Mouse (Mus musculus) CH12.LX (cell line): Measurements from ENCODE around the gene Apmap. TPM values are rescaled to one million over a fixed set of nuclear protein-coding genes. Genes with fewer than 3 reads are reported as not detected.

Source experiments
- DNase-seq: peaks from one replicate; pipeline ENCODE4 v3.0.0-alpha.2; 2013; ENCODE audit errors: extremely low read depth
- H3K27ac ChIP-seq: 2 replicates; pipeline ENCODE4 v1.5.1; 2012; ENCODE audit warnings: low read depth, mild to moderate bottlenecking, control low read depth, moderate library complexity; ENCODE audit not compliant: insufficient read depth
- H3K27me3 ChIP-seq: replicated peaks from 2 replicates; pipeline ENCODE3; 2012; ENCODE audit warnings: inconsistent platforms
- H3K36me3 ChIP-seq, 2 experiments: replicated peaks in 1 of 2; 2 replicates each; pipeline versions ENCODE3 to v1.6.1; 2012; ENCODE audit warnings: inconsistent platforms in 1 of 2, low read length in 1 of 2, mild to moderate bottlenecking in 1 of 2, mixed read lengths in 1 of 2, moderate library complexity in 1 of 2; ENCODE audit not compliant: control insufficient read depth in 1 of 2, insufficient read depth in 1 of 2
- H3K4me1 ChIP-seq, 2 experiments: 2 replicates each; pipeline ENCODE4 v1.6.1; 2012; ENCODE audit warnings: inconsistent platforms in 1 of 2, moderate library complexity in 1 of 2; ENCODE audit not compliant: insufficient read depth in 2 of 2, control insufficient read depth in 1 of 2
- H3K4me2 ChIP-seq: 2 replicates; pipeline ENCODE4 v1.6.1; 2012; ENCODE audit warnings: low read depth, mild to moderate bottlenecking, control low read depth; ENCODE audit not compliant: poor library complexity, insufficient read depth, severe bottlenecking
- H3K4me3 ChIP-seq, 3 experiments: fragments of 150-350 bp in 1 of 3; sonication (generic) in 1 of 3; replicated peaks in 1 of 3; 2 replicates each; pipeline versions ENCODE3 to v1.5.1; 2011 to 2012; ENCODE audit warnings: low read depth in 2 of 3, low read length in 2 of 3, mild to moderate bottlenecking in 2 of 3, moderate library complexity in 2 of 3, control low read depth in 1 of 3, improper control_type of control experiment in 1 of 3, inconsistent platforms in 1 of 3, mixed read lengths in 1 of 3; ENCODE audit not compliant: poor library complexity in 1 of 3
- H3K79me2 ChIP-seq: replicated peaks from 2 replicates; pipeline ENCODE4 v1.6.1; 2012; ENCODE audit warnings: mild to moderate bottlenecking, moderate library complexity; ENCODE audit not compliant: control insufficient read depth, poor library complexity, insufficient read depth, severe bottlenecking; ENCODE audit errors: extremely low read depth
- H3K9ac ChIP-seq: 2 replicates; pipeline ENCODE4 v1.6.1; 2012; ENCODE audit warnings: low read depth, mild to moderate bottlenecking, control low read depth, moderate library complexity; ENCODE audit not compliant: insufficient read depth
- H3K9me3 ChIP-seq: replicated peaks from 2 replicates; pipeline ENCODE3; 2012; ENCODE audit warnings: low read length, inconsistent platforms, mixed read lengths
- CTCF ChIP-seq, 2 experiments: IDR thresholded peaks in 1 of 2; conservative IDR thresholded peaks in 1 of 2; 2 replicates each; pipeline ENCODE4 v1.5.1; 2011 to 2012; ENCODE audit warnings: low read depth in 2 of 2, low read length in 2 of 2, improper control_type of control experiment in 1 of 2, inconsistent platforms in 1 of 2, mild to moderate bottlenecking in 1 of 2, moderate library complexity in 1 of 2
- E2F4 ChIP-seq: IDR thresholded peaks from 2 replicates; pipeline ENCODE4 v1.6.1; 2011; ENCODE audit warnings: low read depth, low read length, improper control_type of control experiment; ENCODE audit not compliant: insufficient replicate concordance
- GABPA ChIP-seq: IDR thresholded peaks from 2 replicates; pipeline ENCODE4 v1.6.1; 2012; ENCODE audit warnings: low read depth, low read length, improper control_type of control experiment, inconsistent platforms; ENCODE audit not compliant: insufficient replicate concordance
- JUN ChIP-seq: IDR thresholded peaks from 2 replicates; pipeline ENCODE4 v1.6.1; 2011; ENCODE audit warnings: low read depth, mild to moderate bottlenecking, low read length, improper control_type of control experiment, moderate library complexity; ENCODE audit not compliant: insufficient read depth
- KAT2A ChIP-seq: IDR thresholded peaks from 2 replicates; pipeline ENCODE4 v1.6.1; 2012; ENCODE audit warnings: low read length, improper control_type of control experiment, inconsistent platforms; ENCODE audit not compliant: insufficient replicate concordance
- MAFK ChIP-seq: IDR thresholded peaks from 2 replicates; pipeline ENCODE4 v1.6.1; 2011; ENCODE audit warnings: low read length, improper control_type of control experiment; ENCODE audit not compliant: insufficient replicate concordance
- MAX ChIP-seq: IDR thresholded peaks from 2 replicates; pipeline ENCODE4 v1.6.1; 2011; ENCODE audit warnings: low read length, improper control_type of control experiment
- MYC ChIP-seq: IDR thresholded peaks from 2 replicates; pipeline ENCODE4 v1.6.1; 2011; ENCODE audit warnings: low read depth, mild to moderate bottlenecking, improper control_type of control experiment, low read length
- NRF1 ChIP-seq: IDR thresholded peaks from 2 replicates; pipeline ENCODE4 v1.6.1; 2014; ENCODE audit warnings: low read depth, mild to moderate bottlenecking, inconsistent platforms, low read length, improper control_type of control experiment, moderate library complexity
- POLR2AphosphoS2 ChIP-seq: IDR thresholded peaks from 2 replicates; pipeline ENCODE4 v1.6.1; 2011; ENCODE audit warnings: low read depth, low read length, improper control_type of control experiment
- RCOR1 ChIP-seq: conservative IDR thresholded peaks from 2 replicates; pipeline ENCODE4 v1.6.1; 2012; ENCODE audit warnings: low read depth, mild to moderate bottlenecking, inconsistent platforms, low read length, improper control_type of control experiment
- SMC3 ChIP-seq: IDR thresholded peaks from 2 replicates; pipeline ENCODE4 v1.6.1; 2011; ENCODE audit warnings: low read depth, low read length, improper control_type of control experiment
- TCF12 ChIP-seq: IDR thresholded peaks from 2 replicates; pipeline ENCODE4 v1.6.1; 2014; ENCODE audit warnings: low read depth, mild to moderate bottlenecking, inconsistent platforms, low read length, improper control_type of control experiment
- USF1 ChIP-seq: IDR thresholded peaks from 2 replicates; pipeline ENCODE4 v1.6.1; 2014; ENCODE audit warnings: low read depth, mild to moderate bottlenecking, inconsistent platforms, low read length, improper control_type of control experiment
- ZC3H11A ChIP-seq: IDR thresholded peaks from 2 replicates; pipeline ENCODE4 v1.6.1; 2012; ENCODE audit warnings: low read depth, mild to moderate bottlenecking, inconsistent platforms, low read length, improper control_type of control experiment
- ZMIZ1 ChIP-seq: IDR thresholded peaks from 2 replicates; pipeline ENCODE4 v1.6.1; 2012; ENCODE audit warnings: low read depth, mild to moderate bottlenecking, inconsistent platforms, low read length, improper control_type of control experiment
- dilution Hi-C: fragments of 300-500 bp; cut with MboI; formaldehyde crosslinking; loops from 2 replicates; pipeline ENCODE4 v1.14.3; 2020; ENCODE audit warnings: low sequenced_read_pairs; ENCODE audit not compliant: extremely low pct_unique_long_range_greater_than_20kb, extremely low pct_ligation_motif_present
- in situ Hi-C: fragments of 300-500 bp; cut with MboI; formaldehyde crosslinking; loops from 3 replicates; pipeline ENCODE4 v1.14.3; 2019; ENCODE audit warnings: low sequenced_read_pairs, low pct_ligation_motif_present, low pct_unique_long_range_greater_than_20kb, mixed read lengths
- polyA plus RNA-seq: library from polyadenylated mRNA; unstranded; fragments of >175 nt; gene quantifications from 2 replicates; pipeline ENCODE4 v1.2.1, GENCODE M21; 2012; ENCODE audit warnings: low read depth; ENCODE audit not compliant: insufficient read length
- total RNA-seq, 2 experiments: library from RNA; depleted of rRNA; stranded (reverse); fragments of 300-350 nt in 1 of 2; fragments of >200 nt in 1 of 2; gene quantifications; 2 replicates each; pipeline ENCODE4 v1.2.3; 2012 to 2014

The Apmap gene
- total and polyA plus RNA-seq, 3 experiments: 24.5 to 35.6 (median 25.8) TPM

DNA sequence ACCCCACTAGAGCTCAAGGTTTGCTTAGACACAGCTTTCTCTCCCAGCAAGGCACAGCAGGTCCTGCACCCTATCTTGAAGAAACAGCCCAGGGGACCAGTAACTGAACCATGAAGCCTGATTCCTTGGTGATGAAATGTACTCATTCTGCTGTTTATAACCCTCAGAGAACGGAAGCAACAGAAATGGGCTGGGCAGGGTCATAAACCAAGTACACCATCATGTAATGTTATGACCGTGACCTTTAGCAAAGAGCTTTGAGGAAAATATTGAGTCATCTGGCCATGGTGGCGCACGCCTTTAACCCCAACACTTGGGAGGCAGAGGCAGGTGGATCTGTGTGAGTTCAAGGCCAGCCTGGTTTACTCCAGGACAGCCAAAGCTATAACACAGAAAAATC lies 36.9 kb upstream of the Apmap start:
- Histone ChIP-seq H3K36me3 (no peaks in the 10 kb centered on the region), H3K9me3 (no peaks in the 10 kb centered on the region)

DNA sequence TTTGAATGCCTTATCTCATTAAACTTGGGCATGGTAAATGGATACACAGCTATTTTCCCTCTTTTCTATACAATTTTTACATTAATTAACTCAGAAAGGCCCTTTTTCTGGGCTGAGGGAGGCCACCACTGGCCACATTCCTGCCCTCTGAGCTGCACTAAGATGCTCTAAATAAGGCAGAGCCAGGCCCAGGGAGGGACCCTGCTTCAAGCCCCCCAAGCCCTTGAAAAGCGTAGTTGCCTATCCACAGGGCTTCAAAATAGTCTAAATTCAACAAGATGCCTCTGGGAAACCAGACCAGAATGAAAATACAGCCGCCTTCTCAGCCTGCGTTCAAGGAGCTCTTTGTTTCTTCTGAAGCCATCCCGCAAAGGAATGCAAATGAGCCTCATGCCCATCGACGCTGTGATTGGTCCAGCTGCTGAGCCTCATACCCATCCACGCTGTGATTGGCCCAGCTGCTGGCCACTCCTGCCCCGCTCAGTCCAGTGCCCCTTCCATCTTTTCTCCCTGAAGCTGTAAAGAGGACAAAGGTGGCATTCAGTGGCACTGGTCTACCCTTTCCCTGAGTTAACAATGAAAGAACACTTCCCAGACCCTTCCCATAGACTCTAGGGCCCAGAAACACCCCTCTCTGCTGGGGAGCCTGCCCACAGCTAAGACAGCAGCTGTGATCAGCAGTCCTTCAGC lies 35.5 kb upstream of the Apmap start:
- Histone ChIP-seq H3K9ac (no peak overlapping the region), H3K79me2 (no peaks in the 10 kb centered on the region), H3K4me3 (no peak overlapping the region), H3K9me3 (no peaks in the 10 kb centered on the region), H3K4me1 (peaks cover 0 to 4% of the 10 kb centered on the region in 2 experiments; a peak in 1 of 4 replicates), H3K27ac (no peak overlapping the region), H3K4me2 (no peak overlapping the region), H3K36me3 (no peaks in the 10 kb centered on the region), H3K27me3 (no peaks in the 10 kb centered on the region)
- TF ChIP-seq RCOR1 (no peak), JUN (no peak), USF1 (no peak), ZMIZ1 (no peak), SMC3 (no peak), MAFK (no peak), MYC (no peak), NRF1 (no peak), POLR2AphosphoS2 (no peak)
- in situ Hi-C loops (no loop called here), dilution Hi-C loops (no loop called here)
- DNase-seq: no peak

More for the DNA sequence above, 36.9 kb upstream of the Apmap start:
- H3K4me2 ChIP-seq: no peak overlapping the region
- H3K4me1 ChIP-seq: peaks cover 0 to 4% of the 10 kb centered on the region in 2 experiments; a peak in 1 of 4 replicates
- H3K4me3 ChIP-seq: no peak overlapping the region
- dilution Hi-C loops (no loop called here), in situ Hi-C loops (no loop called here)
- TF ChIP-seq POLR2AphosphoS2 (no peak), GABPA (no peak), MAX (no peak), CTCF (conservative IDR thresholded peaks at IDR 0.05 in 1 of 2, IDR thresholded peaks at IDR 0.05 in 1 of 2; ENCODE audit: low read depth in 2 of 2, low read length in 2 of 2) (no peak), NRF1 (no peak), SMC3 (no peak), TCF12 (no peak), E2F4 (no peak), KAT2A (no peak), ZC3H11A (no peak), ZMIZ1 (no peak)
- no peak for DNase-seq
- H3K9ac ChIP-seq: no peak overlapping the region
- no peaks in the 10 kb centered on the region for H3K79me2 ChIP-seq
- no peaks in the 10 kb centered on the region for H3K27me3 ChIP-seq
- no peak overlapping the region for H3K27ac ChIP-seq
